Mouse (Mus musculus): ENCODE results near the gene Fam219a. TPM values are rescaled to one million over a fixed set of nuclear protein-coding genes. Genes with fewer than 3 reads are reported as not detected.

Gene Fam219a
- polyA plus RNA-seq, 1 experiment from 2014 or later: 2.8 TPM

- Histone ChIP-seq H3K4me3 (replicated peaks) (no peak overlapping the region), H3K9me3 (replicated peaks) (no peaks in the 10 kb centered on the region), H3K27me3 (peaks cover 68% of the 10 kb centered on the region), H3K9ac (no peak overlapping the region), H3K27ac (no peak overlapping the region), H3K4me2 (no peak overlapping the region), H3K36me3 (no peaks in the 10 kb centered on the region; the same call in 1 of the 2 replicates), H3K4me1 (peaks cover 52% of the 10 kb centered on the region)
- 77% methylated on average over 4 of the region's 4 CpGs for WGBS
- no peak for ATAC-seq (replicated peaks; ENCODE audit: low FRiP score)
Measured at GRCm38 (mm10) chr4:41500787-41501186, 68.6 kb downstream of the Fam219a start.

- Histone ChIP-seq H3K27me3 (peaks cover 70% of the 10 kb centered on the region), H3K4me3 (replicated peaks) (no peak overlapping the region), H3K4me1 (peaks cover 52% of the 10 kb centered on the region), H3K9ac (no peak overlapping the region), H3K9me3 (replicated peaks) (no peaks in the 10 kb centered on the region), H3K4me2 (no peak overlapping the region), H3K36me3 (no peaks in the 10 kb centered on the region; the same call in 1 of the 2 replicates), H3K27ac (no peak overlapping the region)
- no peak for ATAC-seq (replicated peaks; ENCODE audit: low FRiP score)
- 57% methylated on average over 8 of the region's 8 CpGs for WGBS
Measured at GRCm38 (mm10) chr4:41499619-41500018, 69.7 kb downstream of the Fam219a start.

GRCm38 (mm10) chr4:41498921-41499391, 70.4 kb downstream of the Fam219a start:
- WGBS: 4% methylated on average over 43 of the region's 43 CpGs
- H3K9ac ChIP-seq: no peak overlapping the region
- H3K4me3 ChIP-seq (replicated peaks): peak overlapping the region; percentile 21
- ATAC-seq (replicated peaks; ENCODE audit: low FRiP score): 0 out of 2 replicates have a peak, but pooled peaks have one; percentile 5
- peaks cover 70% of the 10 kb centered on the region for H3K27me3 ChIP-seq
- H3K4me1 ChIP-seq: peaks cover 56% of the 10 kb centered on the region
- H3K27ac ChIP-seq: no peak overlapping the region
- peak overlapping the region; percentile 56 for H3K4me2 ChIP-seq
- H3K9me3 ChIP-seq (replicated peaks): no peaks in the 10 kb centered on the region
- no peaks in the 10 kb centered on the region; the same call in 1 of the 2 replicates for H3K36me3 ChIP-seq

GRCm38 (mm10) chr4:41497995-41498845, 71.1 kb downstream of the Fam219a start:
- ATAC-seq (replicated peaks; ENCODE audit: low FRiP score): no peak
- H3K27ac ChIP-seq: no peak overlapping the region
- peaks cover 70% of the 10 kb centered on the region for H3K27me3 ChIP-seq
- WGBS: 11% methylated on average over 72 of the region's 72 CpGs
- peaks cover 55% of the 10 kb centered on the region for H3K4me1 ChIP-seq
- peak overlapping the region; percentile 56 for H3K4me2 ChIP-seq
- H3K4me3 ChIP-seq (replicated peaks): peak overlapping the region; percentile 21
- no peaks in the 10 kb centered on the region; the same call in 1 of the 2 replicates for H3K36me3 ChIP-seq
- no peak overlapping the region for H3K9ac ChIP-seq
- H3K9me3 ChIP-seq (replicated peaks): no peaks in the 10 kb centered on the region

GRCm38 (mm10) chr4:41497579-41497978, 71.8 kb downstream of the Fam219a start:
- ATAC-seq (replicated peaks; ENCODE audit: low FRiP score): no peak
- Histone ChIP-seq H3K36me3 (no peaks in the 10 kb centered on the region; the same call in 1 of the 2 replicates), H3K27ac (no peak overlapping the region), H3K27me3 (peaks cover 69% of the 10 kb centered on the region), H3K9me3 (replicated peaks) (no peaks in the 10 kb centered on the region), H3K4me3 (replicated peaks) (peak overlapping the region; percentile 21), H3K4me2 (peak overlapping the region; percentile 56), H3K4me1 (peaks cover 49% of the 10 kb centered on the region), H3K9ac (no peak overlapping the region)
- WGBS: 6% methylated on average over 34 of the region's 34 CpGs

- H3K4me1 ChIP-seq: peaks cover 43% of the 10 kb centered on the region
- H3K27ac ChIP-seq: no peak overlapping the region
- H3K4me2 ChIP-seq: no peak overlapping the region; the same call in 1 of the 2 replicates
- H3K9me3 ChIP-seq (replicated peaks): no peaks in the 10 kb centered on the region
- no peak overlapping the region for H3K4me3 ChIP-seq (replicated peaks)
- 52% methylated on average over 5 of the region's 5 CpGs for WGBS
- H3K9ac ChIP-seq: no peak overlapping the region
- peaks cover 64% of the 10 kb centered on the region for H3K27me3 ChIP-seq
- no peak for ATAC-seq (replicated peaks; ENCODE audit: low FRiP score)
- no peaks in the 10 kb centered on the region; the same call in 1 of the 2 replicates for H3K36me3 ChIP-seq
Measured at GRCm38 (mm10) chr4:41497046-41497445, 72.3 kb downstream of the Fam219a start.

GRCm38 (mm10) chr4:41495850-41496249, 73.5 kb downstream of the Fam219a start:
- no peaks in the 10 kb centered on the region for H3K9me3 ChIP-seq (replicated peaks)
- no peak overlapping the region for H3K4me3 ChIP-seq (replicated peaks)
- no peak overlapping the region for H3K27ac ChIP-seq
- H3K36me3 ChIP-seq: no peaks in the 10 kb centered on the region; the same call in 1 of the 2 replicates
- H3K4me2 ChIP-seq: no peak overlapping the region
- WGBS: 81% methylated on average over 11 of the region's 11 CpGs
- H3K4me1 ChIP-seq: peaks cover 35% of the 10 kb centered on the region
- no peak overlapping the region for H3K9ac ChIP-seq
- H3K27me3 ChIP-seq: peaks cover 52% of the 10 kb centered on the region
- no peak for ATAC-seq (replicated peaks; ENCODE audit: low FRiP score)

- no peak for ATAC-seq (replicated peaks; ENCODE audit: low FRiP score)
- Histone ChIP-seq H3K9ac (no peak overlapping the region), H3K4me1 (peaks cover 35% of the 10 kb centered on the region), H3K4me3 (replicated peaks) (no peak overlapping the region), H3K9me3 (replicated peaks) (no peaks in the 10 kb centered on the region), H3K27ac (no peak overlapping the region), H3K36me3 (no peaks in the 10 kb centered on the region; the same call in 1 of the 2 replicates), H3K4me2 (no peak overlapping the region), H3K27me3 (peaks cover 44% of the 10 kb centered on the region)
- WGBS: 80% methylated on average over 4 of the region's 4 CpGs
Measured at GRCm38 (mm10) chr4:41495076-41495475, 74.3 kb downstream of the Fam219a start.

- Histone ChIP-seq H3K4me2 (no peak overlapping the region), H3K27ac (peak overlapping the region; percentile 60), H3K9ac (no peak overlapping the region), H3K9me3 (replicated peaks) (no peaks in the 10 kb centered on the region), H3K27me3 (peaks cover 37% of the 10 kb centered on the region), H3K4me3 (replicated peaks) (no peak overlapping the region), H3K36me3 (no peaks in the 10 kb centered on the region; the same call in 1 of the 2 replicates), H3K4me1 (peaks cover 30% of the 10 kb centered on the region)
- 44% methylated on average over 3 of the region's 3 CpGs for WGBS
- ATAC-seq (replicated peaks; ENCODE audit: low FRiP score): peak; percentile 44
Measured at GRCm38 (mm10) chr4:41494378-41494777, 75.0 kb downstream of the Fam219a start.

GRCm38 (mm10) chr4:41493464-41494116, 75.7 kb downstream of the Fam219a start:
- Histone ChIP-seq H3K27ac (peak overlapping the region; percentile 60), H3K4me1 (peaks cover 22% of the 10 kb centered on the region), H3K27me3 (peaks cover 29% of the 10 kb centered on the region), H3K4me2 (no peak overlapping the region), H3K9ac (no peak overlapping the region), H3K4me3 (replicated peaks) (no peak overlapping the region), H3K9me3 (replicated peaks) (no peaks in the 10 kb centered on the region), H3K36me3 (no peaks in the 10 kb centered on the region; the same call in 1 of the 2 replicates)
- no peak for ATAC-seq (replicated peaks; ENCODE audit: low FRiP score)
- WGBS: 64% methylated on average over 3 of the region's 3 CpGs

GRCm38 (mm10) chr4:41492951-41493350, 76.4 kb downstream of the Fam219a start:
- no peak for ATAC-seq (replicated peaks; ENCODE audit: low FRiP score)
- 0 out of 2 replicates have a peak overlapping the region, but pooled peaks have one; percentile 60 for H3K27ac ChIP-seq
- H3K9me3 ChIP-seq (replicated peaks): no peaks in the 10 kb centered on the region

GRCm38 (mm10) chr4:41481601-41482017, 87.7 kb downstream of the Fam219a start:
- WGBS: 26% methylated on average over 6 of the region's 6 CpGs
- Histone ChIP-seq H3K9ac (no peak overlapping the region), H3K4me3 (replicated peaks) (no peak overlapping the region), H3K27ac (peak overlapping the region; percentile 34), H3K36me3 (peaks cover 19% of the 10 kb centered on the region; the same call in 1 of the 2 replicates), H3K4me1 (peaks cover 13% of the 10 kb centered on the region), H3K27me3 (no peaks in the 10 kb centered on the region), H3K4me2 (no peak overlapping the region), H3K9me3 (replicated peaks) (no peaks in the 10 kb centered on the region)
- ATAC-seq (replicated peaks; ENCODE audit: low FRiP score): peak; percentile 66; the same call in 1 of the 2 replicates

More at GRCm38 (mm10) chr4:41492951-41493350, 76.4 kb downstream of the Fam219a start:
- Histone ChIP-seq H3K9ac (no peak overlapping the region), H3K4me1 (peaks cover 15% of the 10 kb centered on the region), H3K27me3 (peaks cover 23% of the 10 kb centered on the region), H3K4me3 (replicated peaks) (no peak overlapping the region), H3K4me2 (no peak overlapping the region), H3K36me3 (no peaks in the 10 kb centered on the region; the same call in 1 of the 2 replicates)
- 82% methylated on average over 7 of the region's 7 CpGs for WGBS

Data from kidney, embryonic 15.5 days (tissue).